Mouse (Mus musculus): ENCODE measurements around the gene Homer1.

The Homer1 gene

GRCm38 (mm10) chr13:93299316-93299715 is at the start of gene Homer1:
TSS of gene Homer1 (plus strand) at chr13:93299635.
- no peak for DNase-seq (ENCODE audit: low spot score in 2 of 2)

DNA sequence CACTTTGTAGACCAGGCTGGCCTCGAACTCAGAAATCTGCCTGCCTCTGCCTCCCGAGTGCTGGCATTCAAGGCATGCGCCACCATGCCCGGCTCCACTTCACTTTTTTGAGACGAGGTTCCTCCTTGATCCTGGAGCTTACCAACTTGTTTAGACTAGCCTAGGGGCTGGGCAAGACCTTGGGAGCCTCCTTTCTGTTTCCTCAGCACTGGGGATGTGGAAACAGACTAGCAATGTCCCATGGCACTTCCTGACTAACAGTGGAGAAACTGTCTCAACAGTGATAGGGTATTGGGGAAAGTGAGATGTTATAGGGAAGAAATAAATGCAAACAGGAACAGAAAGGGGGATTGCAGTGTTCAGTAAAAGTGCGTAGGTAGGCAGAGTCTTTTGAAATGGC is 47.7 kb upstream of the Homer1 start:
- no peak for DNase-seq (ENCODE audit: low spot score in 2 of 2)

DNA sequence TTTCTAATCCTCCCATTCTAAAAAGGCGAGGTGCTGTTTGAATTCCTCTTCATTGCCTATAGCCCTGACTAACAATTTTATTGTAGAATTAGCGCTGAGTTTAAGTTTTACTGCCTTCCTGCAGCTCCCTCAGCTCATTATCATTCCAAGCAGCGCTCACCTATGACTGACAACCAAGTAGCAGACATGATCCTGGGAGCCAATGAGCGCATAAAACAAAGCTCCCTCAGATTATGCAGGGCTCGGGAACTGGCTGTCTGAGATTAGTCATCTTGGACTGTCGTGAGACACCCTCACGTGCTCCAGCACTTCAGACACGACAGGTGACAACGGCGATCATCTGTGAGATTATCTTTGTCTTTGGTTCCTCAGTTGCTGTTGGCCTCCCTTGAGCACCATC is 47.3 kb upstream of the Homer1 start:
- no peak for DNase-seq (ENCODE audit: low spot score in 2 of 2)

GRCm38 (mm10) chr13:93252941-93253340 is 46.5 kb upstream of the Homer1 start:
- DNase-seq (ENCODE audit: low spot score in 2 of 2) = no peak

GRCm38 (mm10) chr13:93267151-93267550 is 32.3 kb upstream of the Homer1 start:
- no peak for DNase-seq (ENCODE audit: low spot score in 2 of 2)

- no peak for DNase-seq (ENCODE audit: low spot score in 2 of 2)
Observed at GRCm38 (mm10) chr13:93300581-93300980, 1.1 kb downstream of the Homer1 start.

DNA sequence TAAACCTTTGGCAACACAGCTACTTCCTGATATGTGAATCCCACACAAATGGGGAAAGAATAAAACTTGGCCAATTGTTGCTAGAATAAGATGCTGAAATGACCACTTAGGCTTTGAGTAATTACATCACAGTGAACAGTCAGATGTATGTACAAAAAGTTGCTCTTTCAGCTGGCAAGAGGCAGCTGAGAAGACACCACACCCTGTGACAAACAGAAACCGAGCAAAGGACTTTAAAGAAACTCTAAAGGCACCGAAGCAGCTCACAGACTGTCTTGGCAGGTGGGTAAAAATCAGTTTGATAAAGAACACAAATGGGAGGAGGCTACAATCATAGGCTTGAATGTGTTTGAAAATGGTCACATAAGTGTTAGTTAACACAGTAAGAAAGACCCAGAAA is 1.6 kb downstream of the Homer1 start:
- DNase-seq (ENCODE audit: low spot score in 2 of 2) = no peak

DNA sequence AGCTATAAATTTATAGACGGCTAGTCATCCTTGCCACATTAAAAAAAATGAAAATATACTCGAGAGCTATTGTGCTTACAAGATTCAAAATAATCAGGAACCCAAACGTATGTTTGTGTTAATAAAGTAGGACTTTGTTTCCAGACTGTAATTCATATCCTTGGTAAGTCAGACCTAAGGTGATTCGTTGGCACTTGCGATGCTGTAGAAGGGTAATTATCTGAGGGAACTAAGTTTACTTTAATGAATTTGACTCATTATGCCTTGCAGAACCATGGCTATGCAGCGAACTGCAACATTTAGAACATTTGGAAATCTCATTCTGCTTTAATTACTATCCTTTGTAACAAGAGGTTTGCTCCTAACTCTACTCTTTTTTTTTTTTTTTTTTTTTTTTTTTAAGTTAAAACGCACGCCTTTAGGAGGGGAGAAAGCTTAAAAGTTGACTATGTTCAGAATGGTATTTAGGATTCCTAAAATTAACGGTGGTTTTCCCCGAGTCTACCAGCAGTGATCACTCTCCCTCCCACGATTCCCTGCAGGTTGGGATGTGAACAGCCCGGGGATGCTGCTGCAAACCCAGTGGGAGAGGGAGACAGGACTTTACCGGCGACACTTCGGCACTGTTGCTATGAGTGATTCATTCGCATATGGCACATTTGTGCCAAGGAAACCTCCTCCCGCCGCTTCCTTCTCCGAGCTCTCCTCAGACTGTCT is 3.6 kb downstream of the Homer1 start:
- no peak for DNase-seq (ENCODE audit: low spot score in 2 of 2)

DNA sequence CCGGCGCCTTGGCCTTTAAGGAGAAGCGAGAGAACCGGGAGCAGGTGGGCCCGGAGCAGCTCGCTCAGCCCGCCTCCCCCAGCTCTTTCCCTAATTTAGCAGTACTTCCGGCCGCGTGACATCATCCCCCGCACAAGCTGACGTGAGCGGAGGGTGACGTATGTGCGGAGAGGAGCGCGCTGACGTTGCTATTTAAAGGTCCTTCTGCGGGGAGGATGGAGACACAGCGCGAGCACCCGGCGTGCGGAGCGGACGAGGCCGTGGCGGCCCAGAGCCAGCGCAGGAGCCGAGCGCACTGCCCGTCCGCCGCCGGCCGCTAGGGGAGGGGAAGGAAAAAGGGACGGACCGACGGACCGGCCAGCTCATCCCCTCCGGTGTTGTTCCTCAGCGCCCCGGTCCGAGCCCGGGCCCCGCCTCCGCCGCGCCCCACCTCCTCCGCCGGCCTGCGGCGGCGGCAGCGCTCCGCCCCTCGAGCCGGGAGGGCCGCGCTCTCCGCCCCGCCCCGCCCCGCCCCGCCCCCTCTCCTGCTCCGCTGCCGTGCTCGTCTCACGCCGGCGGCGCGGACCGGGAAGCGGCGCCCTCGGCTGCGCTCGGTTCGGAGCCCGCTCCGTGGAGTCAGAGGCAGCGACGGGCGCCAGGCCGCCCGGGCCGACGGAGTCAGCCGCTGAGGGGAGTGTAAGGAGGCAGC is 4.3 kb downstream of the Homer1 start:
- peak; percentile 84 to 91 for DNase-seq (ENCODE audit: low spot score in 2 of 2)

DNA sequence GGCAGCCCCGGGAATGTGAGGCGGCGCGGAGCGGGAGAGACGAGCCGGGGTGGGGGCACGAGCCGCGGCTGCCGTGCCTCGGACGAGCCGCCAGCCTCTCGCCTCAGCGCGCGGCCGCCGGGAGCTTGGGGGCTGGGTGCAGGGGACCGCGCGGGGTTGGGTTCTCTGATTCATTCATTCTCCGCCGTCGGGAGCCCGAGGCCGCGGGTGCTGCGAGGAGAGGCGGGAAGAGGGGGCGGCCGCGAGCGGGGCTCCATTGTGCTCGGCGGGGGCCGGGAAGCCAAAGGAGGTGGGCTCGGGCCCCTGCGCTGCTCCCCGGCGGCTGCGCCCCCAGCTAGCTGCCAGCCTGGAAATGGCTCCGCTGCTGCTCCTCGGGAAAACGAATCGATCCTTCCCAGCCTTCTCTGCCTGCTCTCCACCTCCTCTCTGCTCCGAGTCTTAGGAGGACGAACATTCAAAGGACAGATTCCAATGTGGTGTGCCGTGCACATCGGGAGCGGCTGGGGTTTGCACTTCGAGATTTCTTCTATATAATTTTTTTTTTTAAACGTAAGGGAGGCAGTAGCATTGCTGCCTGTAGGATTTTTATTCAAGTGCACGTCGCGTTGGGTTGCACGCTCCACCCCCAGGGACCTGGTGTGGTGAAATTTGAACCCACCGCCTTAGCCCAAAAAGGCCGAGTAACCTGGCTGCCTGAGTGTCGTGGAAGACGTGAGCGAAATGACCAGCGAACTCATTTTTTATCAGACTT is 5.0 kb downstream of the Homer1 start:
- peak in 1 of 2 experiments; percentile 15 for DNase-seq (ENCODE audit: low spot score in 2 of 2)

- DNase-seq (ENCODE audit: low spot score in 2 of 2) = no peak
Observed at GRCm38 (mm10) chr13:93305149-93305548, 5.7 kb downstream of the Homer1 start.

GRCm38 (mm10) chr13:93305636-93306035 is 6.2 kb downstream of the Homer1 start:
- DNase-seq (ENCODE audit: low spot score in 2 of 2) = no peak

- no peak for DNase-seq (ENCODE audit: low spot score in 2 of 2)
Observed at GRCm38 (mm10) chr13:93306545-93306944, 7.1 kb downstream of the Homer1 start.

DNA sequence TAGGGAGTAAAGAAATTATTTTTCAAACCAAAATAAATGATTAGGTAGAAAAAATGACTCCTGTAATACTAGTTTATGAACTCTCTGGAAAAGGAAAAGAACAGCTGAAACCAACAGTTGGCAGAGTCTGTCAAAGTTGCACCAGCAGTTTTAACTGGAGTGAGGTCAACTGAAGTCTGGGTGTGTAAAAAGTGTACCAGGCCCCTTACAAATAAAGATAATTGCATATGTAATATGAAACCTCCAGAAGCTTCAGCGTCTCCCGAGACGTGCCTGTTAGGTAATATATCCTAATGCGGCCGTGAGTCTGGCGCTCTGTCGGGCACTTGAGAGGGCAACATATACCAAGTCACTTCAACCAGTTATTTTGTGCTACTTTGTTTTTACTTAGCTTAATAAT is 8.3 kb downstream of the Homer1 start:
- no peak for DNase-seq (ENCODE audit: low spot score in 2 of 2)

DNA sequence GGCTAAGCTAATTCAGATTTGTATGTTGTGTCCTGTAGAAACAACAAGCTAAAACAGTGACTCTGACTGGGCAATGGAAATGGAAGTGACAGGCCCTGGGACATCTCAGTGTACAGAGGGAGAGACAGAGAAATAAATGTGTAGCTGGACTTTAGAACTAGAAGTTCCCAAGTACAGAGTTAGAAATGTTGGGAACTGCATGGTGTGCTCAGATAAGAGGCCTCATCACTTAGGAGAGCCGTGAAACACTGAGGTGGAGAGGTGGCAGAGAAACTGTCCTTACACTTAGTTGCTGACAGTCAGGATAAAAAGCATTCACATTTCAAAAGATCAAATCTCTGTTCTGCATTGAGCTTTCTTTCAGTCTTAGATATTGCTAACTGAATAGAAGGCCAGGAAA is 9.9 kb downstream of the Homer1 start:
- DNase-seq (ENCODE audit: low spot score in 2 of 2) = no peak

DNA sequence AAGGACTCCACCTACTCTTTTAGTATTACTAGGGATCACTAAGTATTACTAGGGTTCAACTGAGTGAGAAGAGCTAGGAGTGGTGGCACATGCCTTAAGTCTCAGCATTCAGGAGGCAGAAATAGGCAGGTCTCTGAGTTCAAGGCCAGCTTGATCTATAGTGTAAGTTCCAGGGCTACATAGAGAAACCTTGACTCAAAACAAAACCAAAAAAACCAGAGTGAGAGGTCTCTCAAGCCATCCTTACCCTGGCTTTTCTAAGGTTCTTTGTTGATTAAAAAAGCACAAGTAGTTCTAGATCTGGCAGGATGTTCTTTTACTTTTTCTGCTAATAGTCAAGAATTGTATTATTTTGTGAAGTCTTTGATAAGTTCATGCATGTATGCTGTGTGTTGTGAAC is 13.1 kb downstream of the Homer1 start:
- DNase-seq (ENCODE audit: low spot score in 2 of 2) = no peak

DNA sequence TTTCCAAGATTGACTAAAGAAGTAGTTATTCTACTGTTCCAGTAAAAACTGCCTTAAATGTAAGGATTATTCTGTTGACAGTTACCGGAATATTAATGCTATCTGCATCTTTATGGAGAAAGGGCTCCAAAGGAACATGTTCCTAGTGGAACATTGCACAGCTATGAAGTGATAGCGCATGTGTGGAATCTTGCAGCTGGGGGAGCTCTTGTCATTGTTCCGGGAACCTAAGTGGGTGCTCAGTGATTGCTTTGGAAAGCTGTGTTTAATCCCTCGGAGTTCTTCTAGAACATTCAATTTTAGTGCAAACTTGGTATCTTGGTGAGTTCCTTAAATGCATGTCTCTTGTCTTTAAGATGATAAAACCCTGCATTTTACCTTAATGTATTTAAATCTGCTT is 14.9 kb downstream of the Homer1 start:
- DNase-seq (ENCODE audit: low spot score in 2 of 2) = no peak

DNA sequence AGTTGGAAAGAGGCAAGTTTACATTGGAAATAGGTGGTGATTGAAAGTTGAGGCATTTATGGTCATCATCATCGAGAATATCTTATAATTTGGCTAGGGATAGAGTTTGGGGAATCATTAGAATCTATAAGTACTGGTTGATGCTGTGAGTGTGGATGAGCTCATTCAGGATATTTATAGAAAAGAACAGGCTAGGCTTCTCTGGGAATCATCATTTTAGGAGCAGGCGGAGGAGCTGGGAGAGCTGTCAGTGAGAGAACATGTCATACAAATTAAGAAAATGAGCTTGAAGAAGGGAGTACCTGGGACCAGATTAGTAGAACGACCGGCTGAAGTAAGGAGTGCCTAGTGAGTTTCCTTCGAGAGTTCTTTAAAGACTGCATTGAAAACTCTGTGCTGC is 20.7 kb downstream of the Homer1 start:
- no peak for DNase-seq (ENCODE audit: low spot score in 2 of 2)

GRCm38 (mm10) chr13:93326326-93326725 is 26.9 kb downstream of the Homer1 start:
- DNase-seq (ENCODE audit: low spot score in 2 of 2) = no peak

GRCm38 (mm10) chr13:93331721-93332120 is 32.3 kb downstream of the Homer1 start:
- DNase-seq (ENCODE audit: low spot score in 2 of 2) = no peak

DNA sequence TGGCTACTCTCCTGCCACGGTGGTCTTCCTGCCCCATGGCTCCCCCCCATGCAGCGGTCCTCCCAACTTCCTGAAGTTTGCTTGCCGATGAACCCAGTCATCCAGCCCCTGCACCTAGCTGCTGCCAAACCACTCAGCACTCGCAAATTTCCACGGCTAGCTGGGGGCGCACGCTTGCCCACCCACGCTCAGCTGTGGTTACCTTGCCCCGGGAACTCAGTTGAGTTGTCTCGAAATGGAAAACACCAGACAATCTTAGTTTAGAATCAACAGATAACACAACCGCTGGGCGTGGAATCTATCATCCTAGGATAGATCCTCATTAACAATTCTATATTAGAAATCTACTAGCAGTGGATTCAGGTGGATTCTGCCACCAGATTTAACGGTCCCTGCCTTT is 33.1 kb downstream of the Homer1 start:
- DNase-seq (ENCODE audit: low spot score in 2 of 2) = no peak

GRCm38 (mm10) chr13:93335337-93335736 is 35.9 kb downstream of the Homer1 start:
- DNase-seq (ENCODE audit: low spot score in 2 of 2) = no peak

DNA sequence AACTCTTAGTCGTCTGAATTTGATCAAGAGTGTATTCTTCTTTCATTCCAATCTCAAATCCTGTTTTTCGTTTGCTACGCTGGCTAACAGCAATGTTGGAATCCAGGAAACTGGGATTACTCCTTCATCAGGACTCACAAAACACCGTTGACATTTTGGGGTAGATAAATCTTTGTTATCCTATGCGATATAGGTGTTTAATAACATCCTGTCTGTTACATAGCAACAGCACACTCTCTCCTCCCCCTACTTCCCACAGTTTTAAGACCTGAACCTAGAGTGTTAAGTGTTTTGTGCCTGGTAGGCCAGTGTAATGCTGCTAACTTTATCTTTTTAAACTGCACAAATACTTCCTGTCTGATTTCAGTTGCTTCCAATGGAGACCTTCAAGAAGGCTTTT is 39.0 kb downstream of the Homer1 start:
- no peak for DNase-seq (ENCODE audit: low spot score in 2 of 2)
